8 mouse cellular contexts compared by ENCODE assay signal in genomic region chr12:77638266-77638665, GRCm38 (mm10).
A peak's percentile ranks its signal among the peaks of the same experiment; 100 is the strongest.
DNase-seq lines count a peak whose midpoint lies in the region; TF ChIP-seq lines count a peak whose summit lies in the region.

No protein-coding gene starts in this region.

- no peak for TF ChIP-seq EP300 in MEL (IDR thresholded peaks at IDR 0.05; ENCODE audit: low read depth in 1 of 2, low read length in 2 of 2)

- no peaks in the 10 kb centered on the region for H3K79me2 ChIP-seq in MEL (ENCODE audit: control insufficient read depth, insufficient read depth, low read length, poor library complexity)

- H3K4me1 ChIP-seq in heart, embryonic 10.5 days, result no peaks in the 10 kb centered on the region
- no peaks in the 10 kb centered on the region for H3K4me1 ChIP-seq in MEL (ENCODE audit: control insufficient read depth in 1 of 2, insufficient read depth in 2 of 2, low read length in 2 of 2)
- H3K4me1 ChIP-seq in forebrain, embryonic 10.5 days, result peaks cover 13% of the 10 kb centered on the region

- peak; percentile 35 to 36 for DNase-seq in heart, adult 18-20 months
- no peak for DNase-seq in heart, embryonic 10.5 days (ENCODE audit: low spot score)
- DNase-seq in MEL (ENCODE audit: low read depth, low spot score), result peak; percentile 23
- DNase-seq in cerebellum, adult 8-10 months, result peak; percentile 38
- peak; percentile 8 for DNase-seq in kidney, adult 18-20 months
- peak; percentile 20 for DNase-seq in retina, postnatal 1 day
- no peak for DNase-seq in forebrain, embryonic 10.5 days (ENCODE audit: extremely low spot score, low spot score)
- DNase-seq in spleen, adult 12 weeks (ENCODE audit: low spot score), result no peak

- TF ChIP-seq POLR2A in MEL (IDR thresholded peaks at IDR 0.05; ENCODE audit: control insufficient read depth in 1 of 2, insufficient read depth in 1 of 2, low read depth in 1 of 2, low read length in 2 of 2, poor library complexity in 1 of 2), result no peak

- WGBS in heart, embryonic 10.5 days, result 64% methylated on average over 7 of the region's 7 CpGs
- WGBS in forebrain, embryonic 10.5 days, result 88% methylated on average over 7 of the region's 7 CpGs

- TF ChIP-seq RAD21 in MEL (IDR thresholded peaks at IDR 0.05; ENCODE audit: low read depth, low read length), result no peak

- no peak overlapping the region for H3K27ac ChIP-seq in heart, embryonic 10.5 days
- no peak overlapping the region for H3K27ac ChIP-seq in MEL (ENCODE audit: control insufficient read depth, low read depth, low read length)
- H3K27ac ChIP-seq in forebrain, embryonic 10.5 days, result no peak overlapping the region

- H3K9ac ChIP-seq in MEL (ENCODE audit: control insufficient read depth, low read depth, low read length, poor library complexity, severe bottlenecking), result no peak overlapping the region

- no peak for TF ChIP-seq CTCF in MEL (IDR thresholded peaks at IDR 0.05 in 2 of 3, conservative IDR thresholded peaks at IDR 0.05 in 1 of 3; ENCODE audit: control insufficient read depth in 1 of 3, insufficient read depth in 1 of 3, low read depth in 2 of 3, low read length in 3 of 3, poor library complexity in 1 of 3, severe bottlenecking in 1 of 3)

- no peaks in the 10 kb centered on the region for H3K9me3 ChIP-seq in heart, embryonic 10.5 days
- no peaks in the 10 kb centered on the region for H3K9me3 ChIP-seq in MEL (replicated peaks; ENCODE audit: insufficient read depth, low read length)
- H3K9me3 ChIP-seq in forebrain, embryonic 10.5 days, result no peaks in the 10 kb centered on the region

- no peaks in the 10 kb centered on the region for H3K36me3 ChIP-seq in heart, embryonic 10.5 days
- H3K36me3 ChIP-seq in MEL (ENCODE audit: control insufficient read depth in 1 of 2, insufficient read depth in 2 of 2, low read length in 2 of 2), result no peaks in the 10 kb centered on the region
- H3K36me3 ChIP-seq in forebrain, embryonic 10.5 days (replicated peaks), result no peaks in the 10 kb centered on the region

- H3K4me3 ChIP-seq in heart, embryonic 10.5 days, result no peak overlapping the region
- no peak overlapping the region for H3K4me3 ChIP-seq in MEL (ENCODE audit: control insufficient read depth in 1 of 2, insufficient read depth in 1 of 2, low read depth in 2 of 2, low read length in 2 of 2)
- H3K4me3 ChIP-seq in forebrain, embryonic 10.5 days, result no peak overlapping the region

- H3K27me3 ChIP-seq in heart, embryonic 10.5 days (ENCODE audit: insufficient read depth, poor library complexity, severe bottlenecking), result no peaks in the 10 kb centered on the region
- H3K27me3 ChIP-seq in MEL (ENCODE audit: control insufficient read depth in 1 of 2, insufficient read depth in 2 of 2, low read length in 2 of 2), result no peaks in the 10 kb centered on the region; a peak in 4 of 4 replicates
- H3K27me3 ChIP-seq in forebrain, embryonic 10.5 days (ENCODE audit: poor library complexity, severe bottlenecking), result no peaks in the 10 kb centered on the region

TF ChIP-seq in MEL, 35 proteins besides CTCF, POLR2A, EP300 and RAD21:
- TF ChIP-seq ZMIZ1 (IDR thresholded peaks at IDR 0.05; ENCODE audit: low read depth, low read length) (no peak), ELF1 (IDR thresholded peaks at IDR 0.05; ENCODE audit: low read depth, low read length) (no peak), USF2 (IDR thresholded peaks at IDR 0.05; ENCODE audit: borderline replicate concordance in 1 of 2, insufficient read depth in 1 of 2, low read depth in 1 of 2, low read length in 2 of 2) (no peak), ZC3H11A (IDR thresholded peaks at IDR 0.05; ENCODE audit: low read depth, low read length) (no peak), MEF2A (IDR thresholded peaks at IDR 0.05; ENCODE audit: extremely low read depth, insufficient replicate concordance, low read depth, low read length, poor library complexity, severe bottlenecking) (no peak), TCF12 (IDR thresholded peaks at IDR 0.05; ENCODE audit: low read depth, low read length) (no peak), USF1 (IDR thresholded peaks at IDR 0.05; ENCODE audit: low read depth, low read length) (no peak), ZNF384 (IDR thresholded peaks at IDR 0.05; ENCODE audit: low read depth, low read length) (no peak), ETS1 (IDR thresholded peaks at IDR 0.05; ENCODE audit: low read depth, low read length) (no peak), HCFC1 (IDR thresholded peaks at IDR 0.05; ENCODE audit: low read depth, low read length) (no peak), NELFE (IDR thresholded peaks at IDR 0.05; ENCODE audit: low read depth, low read length) (no peak), ZKSCAN1 (IDR thresholded peaks at IDR 0.05; ENCODE audit: low read depth, low read length) (no peak), CHD2 (IDR thresholded peaks at IDR 0.05; ENCODE audit: low read length) (no peak), POLR2AphosphoS5 (IDR thresholded peaks at IDR 0.05; ENCODE audit: borderline replicate concordance, low read depth, low read length) (no peak)

Comparison
In these comparisons a context has a peak if more than half of its experiments do, and no peak if none do; other contexts are left out.
1. DNase-seq: peak in heart, adult 18-20 months (2 of 2), MEL (single experiment), cerebellum, adult 8-10 months (single experiment), kidney, adult 18-20 months (single experiment) and retina, postnatal 1 day (single experiment); none in heart, embryonic 10.5 days (single experiment), forebrain, embryonic 10.5 days (single experiment) and spleen, adult 12 weeks (single experiment).